Mouse (Mus musculus) testis, adult 2 months (tissue): ENCODE data around the gene Hdac7.

ENCODE experiments used
- CTCF ChIP-seq: fragments of 200-500 bp; IDR thresholded peaks from 2 replicates; pipeline ENCODE4 v1.5.1; 2012; ENCODE audit warnings: low read depth, mild to moderate bottlenecking, inconsistent platforms, low read length, moderate library complexity; ENCODE audit not compliant: control insufficient read depth, insufficient read depth, insufficient replicate concordance
- POLR2A ChIP-seq: fragments of 200-500 bp; IDR thresholded peaks from 2 replicates; pipeline ENCODE4 v1.6.1; 2012; ENCODE audit warnings: low read depth, mild to moderate bottlenecking, inconsistent platforms, low read length, moderate library complexity; ENCODE audit not compliant: control insufficient read depth

- TF ChIP-seq CTCF (no peak), POLR2A (no peak; the same call in 1 of the 2 replicates)
These were observed 76.1 kb downstream of the Hdac7 start for GRCm38 (mm10) chr15:97768192-97768591.
